In genomic region chr9:63702502-63703013, GRCm38 (mm10) we compare ENCODE assay signal across 9 mouse cellular contexts. TPM values are rescaled to one million over a fixed set of nuclear protein-coding genes. Genes with fewer than 3 reads are reported as not detected.
DNase-seq lines count a peak whose midpoint lies in the region; ATAC-seq and TF ChIP-seq lines count a peak whose summit lies in the region.
"Had no signal": no experiment of that assay in that cellular context is flagged by ENCODE, and none has a peak within 500 bp of the region (broad histone marks: within the 10 kb centered on the region; RNA-seq: fewer than 3 reads in every experiment).

No protein-coding gene starts in this region.

- peak overlapping the region; percentile 62 for H3K27ac ChIP-seq in heart, embryonic 13.5 days (replicated peaks)
- no peak overlapping the region for H3K27ac ChIP-seq in thymus, adult 2 months (ENCODE audit: control insufficient read depth, insufficient read depth, low read length)
- H3K27ac ChIP-seq in midbrain, embryonic 11.5 days (ENCODE audit: low read depth, low read length) = no peak overlapping the region
- H3K27ac ChIP-seq: forebrain, embryonic 12.5 days had no signal

- TF ChIP-seq CTCF in thymus, adult 2 months (IDR thresholded peaks at IDR 0.05; ENCODE audit: borderline replicate concordance, control insufficient read depth, extremely low read depth, insufficient read depth, low read length, poor library complexity) = no peak

- no peak overlapping the region for H3K4me3 ChIP-seq in heart, embryonic 13.5 days
- H3K4me3 ChIP-seq in thymus, adult 2 months (ENCODE audit: control insufficient read depth, insufficient read depth, low read length) = no peak overlapping the region
- no peak overlapping the region for H3K4me3 ChIP-seq in midbrain, embryonic 11.5 days (ENCODE audit: low read depth, low read length)
- H3K4me3 ChIP-seq: forebrain, embryonic 12.5 days had no signal

- whole genome bisulfite sequencing in heart, embryonic 13.5 days = 52% methylated on average over 16 of the region's 16 CpGs
- WGBS in thymus, adult 2 months = 92% methylated on average over 16 of the region's 16 CpGs
- WGBS in midbrain, embryonic 11.5 days = 61% methylated on average over 16 of the region's 16 CpGs

- intact Hi-C loops in heart, postnatal 36 days (cut with DNase I) = no loop called here

- no peak for TF ChIP-seq POLR2A in thymus, adult 2 months (IDR thresholded peaks at IDR 0.05; ENCODE audit: control insufficient read depth, extremely low read depth, insufficient read depth, low read length, poor library complexity)

- no peaks in the 10 kb centered on the region for H3K9me3 ChIP-seq in heart, embryonic 13.5 days
- no peaks in the 10 kb centered on the region for H3K9me3 ChIP-seq in midbrain, embryonic 11.5 days (ENCODE audit: control insufficient read depth, low read length)
- H3K9me3 ChIP-seq: forebrain, embryonic 12.5 days had no signal

- H3K27me3 ChIP-seq in heart, embryonic 13.5 days (replicated peaks) = no peaks in the 10 kb centered on the region
- no peaks in the 10 kb centered on the region for H3K27me3 ChIP-seq in thymus, adult 2 months (ENCODE audit: control insufficient read depth, insufficient read depth, low read length)
- no peaks in the 10 kb centered on the region for H3K27me3 ChIP-seq in midbrain, embryonic 11.5 days (ENCODE audit: control insufficient read depth, insufficient read depth, low read length)
- H3K27me3 ChIP-seq: forebrain, embryonic 12.5 days had no signal

- no peaks in the 10 kb centered on the region for H3K36me3 ChIP-seq in heart, embryonic 13.5 days
- H3K36me3 ChIP-seq in thymus, adult 2 months (ENCODE audit: control insufficient read depth, insufficient read depth, low read length) = no peaks in the 10 kb centered on the region
- no peaks in the 10 kb centered on the region for H3K36me3 ChIP-seq in midbrain, embryonic 11.5 days (ENCODE audit: control insufficient read depth, insufficient read depth, low read length)
- H3K36me3 ChIP-seq: forebrain, embryonic 12.5 days had no signal

- H3K4me1 ChIP-seq in heart, embryonic 13.5 days = peaks cover 94% of the 10 kb centered on the region
- peaks cover 42% of the 10 kb centered on the region for H3K4me1 ChIP-seq in thymus, adult 2 months (replicated peaks; ENCODE audit: control insufficient read depth, insufficient read depth, low read length)
- peaks cover 14% of the 10 kb centered on the region for H3K4me1 ChIP-seq in midbrain, embryonic 11.5 days (ENCODE audit: control insufficient read depth, insufficient read depth, low read length)

- 0 out of 2 replicates have a peak overlapping the region, but pooled peaks have one; percentile 47 for H3K9ac ChIP-seq in heart, embryonic 13.5 days
- H3K9ac ChIP-seq in midbrain, embryonic 11.5 days (ENCODE audit: low read length) = no peak overlapping the region
- H3K9ac ChIP-seq: forebrain, embryonic 12.5 days had no signal

- ATAC-seq in heart, embryonic 13.5 days (ENCODE audit: extremely low read depth, insufficient number of reproducible peaks, low FRiP score, low TSS enrichment) = no peak
- ATAC-seq in midbrain, embryonic 11.5 days (ENCODE audit: low FRiP score) = no peak

- peak; percentile 96 for DNase-seq in heart, adult 11 months
- no peak for DNase-seq in heart, postnatal 36 days
- DNase-seq in ovary, postnatal 36 days (ENCODE audit: low spot score) = peak; percentile 48
- no peak for DNase-seq in ovary, adult 18-20 months (ENCODE audit: low spot score)
- peak; percentile 73 for DNase-seq in retina, embryonic 14.5 days (ENCODE audit: low spot score)
- no peak for DNase-seq in thymus, adult 2 months
- DNase-seq in midbrain, embryonic 11.5 days (ENCODE audit: low spot score, missing footprints) = no peak

- peak overlapping the region; percentile 36; the same call in 1 of the 2 replicates for H3K4me2 ChIP-seq in heart, embryonic 13.5 days
- H3K4me2 ChIP-seq in midbrain, embryonic 11.5 days = no peak overlapping the region
- H3K4me2 ChIP-seq: forebrain, embryonic 12.5 days had no signal

RNA-seq across cellular contexts. Expression of gene Smad3, which starts 55.2 kb away (rescaled TPM):
- total RNA-seq in heart, postnatal 36 days (2021) = 10 to 100 TPM; 12.5 to 13.2 TPM
- polyA plus RNA-seq in heart, embryonic 13.5 days (2015; fragmentation: Nextera tagmentation; extraction: Ambion mirVana) = 11.3 and 11.9 TPM in 2 replicates
- polyA plus RNA-seq in thymus, adult 2 months (2012; rRNA removed) = 63.4 and 70.9 TPM in 2 replicates
- polyA plus RNA-seq in midbrain, embryonic 11.5 days (2014; fragmentation: Nextera tagmentation; extraction: Ambion mirVana) = 16.5 and 16.8 TPM in 2 replicates

Comparison
In these comparisons a context has a peak if more than half of its experiments do, and no peak if none do; other contexts are left out.
1. DNase-seq: peak in heart, adult 11 months (single experiment), ovary, postnatal 36 days (single experiment) and retina, embryonic 14.5 days (single experiment); none in heart, postnatal 36 days (0 of 2), ovary, adult 18-20 months (single experiment), thymus, adult 2 months (single experiment) and midbrain, embryonic 11.5 days (single experiment).